In the genomic region with DNA sequence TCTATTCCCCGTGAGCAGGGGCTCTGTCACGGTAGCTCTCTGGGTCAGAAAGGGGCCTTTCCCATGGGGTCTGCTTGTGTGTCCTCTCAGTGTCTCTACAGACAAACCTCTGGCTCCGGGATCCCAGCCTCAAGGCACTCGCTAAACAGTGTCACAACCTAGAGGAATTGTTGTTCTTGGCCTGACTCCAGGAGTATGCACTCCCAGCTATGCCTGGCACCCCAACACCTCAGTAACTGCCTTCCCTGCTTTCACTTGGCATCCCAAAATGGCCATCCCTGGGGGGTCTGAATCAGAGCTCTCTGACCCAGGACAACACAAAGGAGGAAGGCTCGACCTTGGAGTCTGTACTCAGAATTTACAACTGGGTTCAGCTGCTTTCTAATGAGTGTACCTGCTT, we compare ENCODE assay signal across 23 mouse cellular contexts.
A peak's percentile ranks its signal among the peaks of the same experiment; 100 is the strongest.
DNase-seq lines count a peak whose midpoint lies in the region; ATAC-seq and TF ChIP-seq lines count a peak whose summit lies in the region.
"Had no signal": no experiment of that assay in that cellular context is flagged by ENCODE, and none has a peak within 500 bp of the region (broad histone marks: within the 10 kb centered on the region; RNA-seq: fewer than 3 reads in every experiment).

No protein-coding gene starts in this region.

- peak; percentile 48; the same call in 1 of the 2 replicates for ATAC-seq in heart, embryonic 12.5 days (ENCODE audit: insufficient number of reproducible peaks, low FRiP score)
- peak; percentile 38; the same call in 1 of the 2 replicates for ATAC-seq in lung, postnatal 0 days
- no peak for ATAC-seq in liver, embryonic 12.5 days
- ATAC-seq: activated CD4-positive, CD25-positive, alpha-beta regulatory T cell, adult 4 months; CD4-positive, CD25-positive, alpha-beta regulatory T cell, adult 4 months; forebrain, embryonic 13.5 days; intestine, embryonic 15.5 days; Patski had no signal

- H3K4me2 ChIP-seq in heart, embryonic 12.5 days: no peak overlapping the region
- H3K4me2 ChIP-seq in lung, postnatal 0 days (replicated peaks; ENCODE audit: low read depth, low read length): no peak overlapping the region
- no peak overlapping the region for H3K4me2 ChIP-seq in liver, embryonic 12.5 days
- H3K4me2 ChIP-seq: embryonic facial prominence, embryonic 13.5 days; forebrain, embryonic 13.5 days; heart, embryonic 13.5 days; hindbrain, embryonic 12.5 days; intestine, embryonic 15.5 days had no signal

- H3K27ac ChIP-seq in heart, embryonic 12.5 days (ENCODE audit: poor library complexity, severe bottlenecking): no peak overlapping the region
- no peak overlapping the region for H3K27ac ChIP-seq in lung, postnatal 0 days (ENCODE audit: low read length)
- no peak overlapping the region for H3K27ac ChIP-seq in liver, embryonic 12.5 days
- H3K27ac ChIP-seq: embryonic facial prominence, embryonic 13.5 days; forebrain, embryonic 13.5 days; gastrocnemius, adult 2 months; heart, embryonic 13.5 days; hindbrain, embryonic 12.5 days; intestine, embryonic 15.5 days had no signal

- TF ChIP-seq POLR2A in lung, adult 2 months (IDR thresholded peaks at IDR 0.05; ENCODE audit: borderline replicate concordance, extremely low read depth, low read depth, low read length): no peak

- no peaks in the 10 kb centered on the region for H3K36me3 ChIP-seq in heart, embryonic 12.5 days
- H3K36me3 ChIP-seq in lung, postnatal 0 days (ENCODE audit: insufficient read depth, low read length): no peaks in the 10 kb centered on the region
- no peaks in the 10 kb centered on the region for H3K36me3 ChIP-seq in liver, embryonic 12.5 days
- H3K36me3 ChIP-seq: embryonic facial prominence, embryonic 13.5 days; G1E; heart, embryonic 13.5 days; hindbrain, embryonic 12.5 days; intestine, embryonic 15.5 days had no signal

- peaks cover 17% of the 10 kb centered on the region for H3K4me1 ChIP-seq in heart, embryonic 12.5 days (replicated peaks)
- H3K4me1 ChIP-seq in lung, postnatal 0 days (ENCODE audit: insufficient read depth, low read depth, low read length): no peaks in the 10 kb centered on the region
- H3K4me1 ChIP-seq in lung, adult 2 months (ENCODE audit: control insufficient read depth, insufficient read depth, low read length): no peaks in the 10 kb centered on the region
- no peaks in the 10 kb centered on the region for H3K4me1 ChIP-seq in liver, embryonic 12.5 days
- H3K4me1 ChIP-seq: embryonic facial prominence, embryonic 13.5 days; forebrain, embryonic 13.5 days; hindbrain, embryonic 12.5 days; intestine, embryonic 15.5 days had no signal

- H3K9me3 ChIP-seq in heart, embryonic 12.5 days (replicated peaks): no peaks in the 10 kb centered on the region
- no peaks in the 10 kb centered on the region for H3K9me3 ChIP-seq in lung, postnatal 0 days (ENCODE audit: low read length)
- H3K9me3 ChIP-seq in liver, embryonic 12.5 days (replicated peaks): no peaks in the 10 kb centered on the region
- H3K9me3 ChIP-seq: embryonic facial prominence, embryonic 13.5 days; forebrain, embryonic 13.5 days; intestine, embryonic 15.5 days had no signal

- DNase-seq in heart, postnatal 4 days: no peak
- DNase-seq in lung, postnatal 0 days (ENCODE audit: low spot score): peak; percentile 35
- no peak for DNase-seq in lung, adult 2 months
- DNase-seq in 3134 (ENCODE audit: extremely low read depth, insufficient read length, low spot score): peak; percentile 31
- DNase-seq in Muller cell, postnatal 12 days (ENCODE audit: inconsistent ontology term): peak; percentile 68
- DNase-seq: B cell, adult 2 months; cerebellum, adult 18-20 months; cerebellum, adult 9-11 months; cerebellum, postnatal 36 days; gastrocnemius, adult 2 months; gastrocnemius, postnatal 25 days; heart, postnatal 36 days had no signal

- TF ChIP-seq CTCF in lung, postnatal 0 days (IDR thresholded peaks at IDR 0.05): no peak
- no peak for TF ChIP-seq CTCF in lung, adult 2 months (IDR thresholded peaks at IDR 0.05; ENCODE audit: insufficient read depth, low read length)

- peaks cover 9% of the 10 kb centered on the region; the same call in 1 of the 2 replicates for H3K27me3 ChIP-seq in heart, embryonic 12.5 days (replicated peaks)
- no peaks in the 10 kb centered on the region for H3K27me3 ChIP-seq in lung, postnatal 0 days (replicated peaks; ENCODE audit: insufficient read depth, low read length)
- H3K27me3 ChIP-seq in liver, embryonic 12.5 days (replicated peaks): peaks cover 4% of the 10 kb centered on the region; the same call in 1 of the 2 replicates
- H3K27me3 ChIP-seq: embryonic facial prominence, embryonic 13.5 days; forebrain, embryonic 13.5 days; hindbrain, embryonic 12.5 days; intestine, embryonic 15.5 days; Patski had no signal

- TF ChIP-seq EP300 in lung, postnatal 0 days (IDR thresholded peaks at IDR 0.05): no peak

- 58% methylated on average over 5 of the region's 5 CpGs for WGBS in heart, embryonic 12.5 days
- 53% methylated on average over 5 of the region's 5 CpGs for WGBS in lung, postnatal 0 days
- WGBS in lung, adult 2 months: 58% methylated on average over 5 of the region's 5 CpGs
- WGBS in liver, embryonic 12.5 days (ENCODE audit: insufficient replicate concordance): 59% methylated on average over 5 of the region's 5 CpGs

- no peak overlapping the region for H3K4me3 ChIP-seq in heart, embryonic 12.5 days
- no peak overlapping the region for H3K4me3 ChIP-seq in lung, postnatal 0 days (ENCODE audit: low read depth, low read length)
- no peak overlapping the region for H3K4me3 ChIP-seq in lung, adult 2 months (replicated peaks; ENCODE audit: extremely low read depth, low read depth, low read length)
- H3K4me3 ChIP-seq in liver, embryonic 12.5 days: no peak overlapping the region
- H3K4me3 ChIP-seq: embryonic facial prominence, embryonic 13.5 days; forebrain, embryonic 13.5 days; gastrocnemius, adult 2 months; heart, embryonic 13.5 days; hindbrain, embryonic 12.5 days; intestine, embryonic 15.5 days had no signal

- no peak overlapping the region for H3K9ac ChIP-seq in heart, embryonic 12.5 days
- no peak overlapping the region for H3K9ac ChIP-seq in lung, postnatal 0 days (replicated peaks; ENCODE audit: low read depth)
- no peak overlapping the region for H3K9ac ChIP-seq in liver, embryonic 12.5 days
- H3K9ac ChIP-seq: embryonic facial prominence, embryonic 13.5 days; forebrain, embryonic 13.5 days; heart, embryonic 13.5 days; hindbrain, embryonic 12.5 days; intestine, embryonic 15.5 days had no signal

Comparison
In these comparisons a context has a peak if more than half of its experiments do, and no peak if none do; other contexts are left out.
1. DNase-seq: peak in lung, postnatal 0 days (single experiment), 3134 (single experiment) and Muller cell, postnatal 12 days (single experiment); none in heart, postnatal 4 days (single experiment) and lung, adult 2 months (single experiment).